Mouse (Mus musculus): ENCODE results near the gene Bcar3.

The Bcar3 gene

GRCm38 (mm10) chr3:122421042-122421702, 127.2 kb downstream of the Bcar3 start:
- no peak for DNase-seq

- DNase-seq: no peak
Measured at GRCm38 (mm10) chr3:122421802-122422201, 127.9 kb downstream of the Bcar3 start.

- DNase-seq: no peak
Measured at GRCm38 (mm10) chr3:122422276-122422675, 128.3 kb downstream of the Bcar3 start.

GRCm38 (mm10) chr3:122423643-122424042, 129.7 kb downstream of the Bcar3 start:
- no peak for DNase-seq

GRCm38 (mm10) chr3:122428325-122428821, 134.4 kb downstream of the Bcar3 start:
- DNase-seq: no peak

GRCm38 (mm10) chr3:122430780-122431497, 137.0 kb downstream of the Bcar3 start:
- peak; percentile 18 for DNase-seq

GRCm38 (mm10) chr3:122432811-122433406, 139.0 kb downstream of the Bcar3 start:
- no peak for DNase-seq

GRCm38 (mm10) chr3:122433975-122434626, 140.2 kb downstream of the Bcar3 start:
- DNase-seq: no peak

- DNase-seq: no peak
Measured at GRCm38 (mm10) chr3:122434983-122435935, 141.3 kb downstream of the Bcar3 start.

- no peak for DNase-seq
Measured at GRCm38 (mm10) chr3:122438143-122438825, 144.3 kb downstream of the Bcar3 start.

- DNase-seq: no peak
Measured at GRCm38 (mm10) chr3:122445696-122446095, 151.8 kb downstream of the Bcar3 start.

GRCm38 (mm10) chr3:122446678-122447077, 152.7 kb downstream of the Bcar3 start:
- no peak for DNase-seq

GRCm38 (mm10) chr3:122448196-122448595, 154.3 kb downstream of the Bcar3 start:
- DNase-seq: no peak

GRCm38 (mm10) chr3:122450041-122450440, 156.1 kb downstream of the Bcar3 start:
- no peak for DNase-seq

GRCm38 (mm10) chr3:122453875-122454274, 159.9 kb downstream of the Bcar3 start:
- DNase-seq: no peak

GRCm38 (mm10) chr3:122456156-122456555, 162.2 kb downstream of the Bcar3 start:
- DNase-seq: no peak

GRCm38 (mm10) chr3:122456807-122457206, 162.9 kb downstream of the Bcar3 start:
- no peak for DNase-seq

- no peak for DNase-seq
Measured at GRCm38 (mm10) chr3:122457723-122458122, 163.8 kb downstream of the Bcar3 start.

GRCm38 (mm10) chr3:122458743-122459142, 164.8 kb downstream of the Bcar3 start:
- DNase-seq: no peak

- no peak for DNase-seq
Measured at GRCm38 (mm10) chr3:122460848-122461511, 167.0 kb downstream of the Bcar3 start.

GRCm38 (mm10) chr3:122461512-122461881, 167.6 kb downstream of the Bcar3 start:
- DNase-seq: no peak

All from kidney, adult 18-20 months (tissue).